Mouse (Mus musculus) monocyte, adult 5-6 weeks (primary cell): ENCODE measurements at regions not wholly inside any gene's neighbourhood (a gene's known extent, or its start where the extent isn't known, plus 50 kb on each side); places are given as distances from the start of the nearest gene placed in this dataset.

Source experiments
- ATAC-seq: fragments of 153-309, 156-312 bp; replicated peaks from 2 replicates; pipeline ENCODE4 v1.8.0; 2017; ENCODE audit warnings: mild to moderate bottlenecking; ENCODE audit not compliant: low TSS enrichment, insufficient number of reproducible peaks, severe bottlenecking, poor library complexity, low FRiP score

GRCm38 (mm10) chr10:125785448-125786196 is 180.3 kb upstream of the Lrig3 start:
- no peak for ATAC-seq

- no peak for ATAC-seq
These were observed 179.6 kb upstream of the Lrig3 start for GRCm38 (mm10) chr10:125786197-125786879.

- ATAC-seq = no peak
These were observed 179.1 kb upstream of the Lrig3 start for GRCm38 (mm10) chr10:125786880-125787337.

- no peak for ATAC-seq
These were observed 178.4 kb upstream of the Lrig3 start for GRCm38 (mm10) chr10:125787441-125788060.

- ATAC-seq = no peak
These were observed 177.7 kb upstream of the Lrig3 start for GRCm38 (mm10) chr10:125788262-125788661.

GRCm38 (mm10) chr10:125790924-125791323 is 175.0 kb upstream of the Lrig3 start:
- no peak for ATAC-seq

GRCm38 (mm10) chr10:125794504-125794903 is 171.5 kb upstream of the Lrig3 start:
- no peak for ATAC-seq

GRCm38 (mm10) chr10:125795323-125795722 is 170.6 kb upstream of the Lrig3 start:
- no peak for ATAC-seq

GRCm38 (mm10) chr10:125798678-125799077 is 167.3 kb upstream of the Lrig3 start:
- ATAC-seq = no peak

- ATAC-seq = no peak
These were observed 165.3 kb upstream of the Lrig3 start for GRCm38 (mm10) chr10:125800572-125801114.

- ATAC-seq = no peak
These were observed 164.5 kb upstream of the Lrig3 start for GRCm38 (mm10) chr10:125801450-125801849.

GRCm38 (mm10) chr10:125802923-125803583 is 162.9 kb upstream of the Lrig3 start:
- no peak for ATAC-seq

- no peak for ATAC-seq
These were observed 156.1 kb upstream of the Lrig3 start for GRCm38 (mm10) chr10:125809763-125810361.

GRCm38 (mm10) chr10:125810590-125810989 is 155.4 kb upstream of the Lrig3 start:
- ATAC-seq = no peak

GRCm38 (mm10) chr10:125814191-125814887 is 151.6 kb upstream of the Lrig3 start:
- ATAC-seq = no peak

GRCm38 (mm10) chr10:125832134-125832533 is 133.8 kb upstream of the Lrig3 start:
- ATAC-seq = no peak

GRCm38 (mm10) chr10:125832764-125833163 is 133.2 kb upstream of the Lrig3 start:
- no peak for ATAC-seq

GRCm38 (mm10) chr10:125833989-125834388 is 132.0 kb upstream of the Lrig3 start:
- ATAC-seq = no peak
